Mouse (Mus musculus): ENCODE results near the gene Bend6. TPM values are rescaled to one million over a fixed set of nuclear protein-coding genes. Genes with fewer than 3 reads are reported as not detected.

Gene Bend6
- polyA plus RNA-seq, 1 experiment from 2014 or later, result 58.6 TPM

GRCm38 (mm10) chr1:33896666-33897065 lies 10.9 kb downstream of the Bend6 start:
- WGBS, result 80% methylated on average over 4 of the region's 4 CpGs
- no peak overlapping the region for H3K4me2 ChIP-seq (ENCODE audit: low read length)
- H3K9ac ChIP-seq (replicated peaks; ENCODE audit: low read depth, low read length), result no peak overlapping the region
- H3K4me3 ChIP-seq (replicated peaks; ENCODE audit: low read length), result no peak overlapping the region
- ATAC-seq, result no peak; the same call in 1 of the 2 replicates
- H3K36me3 ChIP-seq (ENCODE audit: control insufficient read depth, insufficient read depth), result no peaks in the 10 kb centered on the region
- H3K27ac ChIP-seq (ENCODE audit: low read length), result no peak overlapping the region
- no peaks in the 10 kb centered on the region for H3K9me3 ChIP-seq (ENCODE audit: control insufficient read depth, low read length)
- H3K4me1 ChIP-seq (replicated peaks; ENCODE audit: control insufficient read depth, insufficient read depth, low read length), result 0 out of 2 replicates have a peak, but pooled peaks cover 4% of the 10 kb centered on the region
- H3K27me3 ChIP-seq (replicated peaks; ENCODE audit: control insufficient read depth, insufficient read depth, low read length), result no peaks in the 10 kb centered on the region

GRCm38 (mm10) chr1:33896116-33896515 lies 11.5 kb downstream of the Bend6 start:
- Histone ChIP-seq H3K27me3 (replicated peaks; ENCODE audit: control insufficient read depth, insufficient read depth, low read length) (no peaks in the 10 kb centered on the region), H3K36me3 (ENCODE audit: control insufficient read depth, insufficient read depth) (no peaks in the 10 kb centered on the region), H3K27ac (ENCODE audit: low read length) (no peak overlapping the region), H3K4me1 (replicated peaks; ENCODE audit: control insufficient read depth, insufficient read depth, low read length) (0 out of 2 replicates have a peak, but pooled peaks cover 4% of the 10 kb centered on the region), H3K4me3 (replicated peaks; ENCODE audit: low read length) (no peak overlapping the region), H3K9ac (replicated peaks; ENCODE audit: low read depth, low read length) (no peak overlapping the region), H3K4me2 (ENCODE audit: low read length) (no peak overlapping the region), H3K9me3 (ENCODE audit: control insufficient read depth, low read length) (no peaks in the 10 kb centered on the region)
- WGBS, result 52% methylated on average over 6 of the region's 6 CpGs
- peak; percentile 59; the same call in 1 of the 2 replicates for ATAC-seq

GRCm38 (mm10) chr1:33892784-33893183 lies 14.8 kb downstream of the Bend6 start:
- H3K9me3 ChIP-seq (ENCODE audit: control insufficient read depth, low read length), result no peaks in the 10 kb centered on the region
- WGBS, result 66% methylated on average over 10 of the region's 10 CpGs
- ATAC-seq, result peak; percentile 33; the same call in 1 of the 2 replicates

GRCm38 (mm10) chr1:33883102-33883839 lies 24.3 kb downstream of the Bend6 start:
- no peaks in the 10 kb centered on the region for H3K27me3 ChIP-seq (replicated peaks; ENCODE audit: control insufficient read depth, insufficient read depth, low read length)
- ATAC-seq, result no peak
- H3K4me2 ChIP-seq (ENCODE audit: low read length), result peak overlapping the region; percentile 30
- H3K27ac ChIP-seq (ENCODE audit: low read length), result no peak overlapping the region
- 0 out of 2 replicates have a peak overlapping the region, but pooled peaks have one; percentile 8 for H3K4me3 ChIP-seq (replicated peaks; ENCODE audit: low read length)
- H3K9ac ChIP-seq (replicated peaks; ENCODE audit: low read depth, low read length), result no peak overlapping the region
- peaks cover 4% of the 10 kb centered on the region for H3K4me1 ChIP-seq (replicated peaks; ENCODE audit: control insufficient read depth, insufficient read depth, low read length)
- WGBS, result 18% methylated on average over 18 of the region's 18 CpGs
- H3K9me3 ChIP-seq (ENCODE audit: control insufficient read depth, low read length), result no peaks in the 10 kb centered on the region
- no peaks in the 10 kb centered on the region for H3K36me3 ChIP-seq (ENCODE audit: control insufficient read depth, insufficient read depth)

More at GRCm38 (mm10) chr1:33892784-33893183, 14.8 kb downstream of the Bend6 start:
- H3K36me3 ChIP-seq (ENCODE audit: control insufficient read depth, insufficient read depth), result no peaks in the 10 kb centered on the region
- H3K4me2 ChIP-seq (ENCODE audit: low read length), result no peak overlapping the region
- H3K4me3 ChIP-seq (replicated peaks; ENCODE audit: low read length), result no peak overlapping the region
- H3K27me3 ChIP-seq (replicated peaks; ENCODE audit: control insufficient read depth, insufficient read depth, low read length), result no peaks in the 10 kb centered on the region
- 0 out of 2 replicates have a peak, but pooled peaks cover 4% of the 10 kb centered on the region for H3K4me1 ChIP-seq (replicated peaks; ENCODE audit: control insufficient read depth, insufficient read depth, low read length)
- H3K27ac ChIP-seq (ENCODE audit: low read length), result no peak overlapping the region
- no peak overlapping the region for H3K9ac ChIP-seq (replicated peaks; ENCODE audit: low read depth, low read length)

- H3K9me3 ChIP-seq (ENCODE audit: control insufficient read depth, low read length), result no peaks in the 10 kb centered on the region
- H3K4me3 ChIP-seq (replicated peaks; ENCODE audit: low read length), result no peak overlapping the region
- 85% methylated on average over 7 of the region's 7 CpGs for WGBS
- H3K4me2 ChIP-seq (ENCODE audit: low read length), result no peak overlapping the region
- H3K36me3 ChIP-seq (ENCODE audit: control insufficient read depth, insufficient read depth), result no peaks in the 10 kb centered on the region
- ATAC-seq, result no peak
- no peak overlapping the region for H3K27ac ChIP-seq (ENCODE audit: low read length)
- no peaks in the 10 kb centered on the region for H3K27me3 ChIP-seq (replicated peaks; ENCODE audit: control insufficient read depth, insufficient read depth, low read length)
- no peaks in the 10 kb centered on the region for H3K4me1 ChIP-seq (replicated peaks; ENCODE audit: control insufficient read depth, insufficient read depth, low read length)
- no peak overlapping the region for H3K9ac ChIP-seq (replicated peaks; ENCODE audit: low read depth, low read length)
These were observed 29.4 kb downstream of the Bend6 start for GRCm38 (mm10) chr1:33878170-33878569.

GRCm38 (mm10) chr1:33876416-33876815 lies 31.2 kb downstream of the Bend6 start:
- no peak overlapping the region for H3K27ac ChIP-seq (ENCODE audit: low read length)
- no peak for ATAC-seq
- 77% methylated on average over 3 of the region's 3 CpGs for WGBS

GRCm38 (mm10) chr1:33875691-33876090 lies 31.9 kb downstream of the Bend6 start:
- no peaks in the 10 kb centered on the region for H3K36me3 ChIP-seq (ENCODE audit: control insufficient read depth, insufficient read depth)
- H3K27me3 ChIP-seq (replicated peaks; ENCODE audit: control insufficient read depth, insufficient read depth, low read length), result no peaks in the 10 kb centered on the region
- H3K4me1 ChIP-seq (replicated peaks; ENCODE audit: control insufficient read depth, insufficient read depth, low read length), result no peaks in the 10 kb centered on the region
- 50% methylated on average over 6 of the region's 6 CpGs for WGBS
- H3K4me2 ChIP-seq (ENCODE audit: low read length), result no peak overlapping the region
- H3K9me3 ChIP-seq (ENCODE audit: control insufficient read depth, low read length), result no peaks in the 10 kb centered on the region
- ATAC-seq, result no peak
- H3K4me3 ChIP-seq (replicated peaks; ENCODE audit: low read length), result no peak overlapping the region
- H3K27ac ChIP-seq (ENCODE audit: low read length), result no peak overlapping the region
- H3K9ac ChIP-seq (replicated peaks; ENCODE audit: low read depth, low read length), result no peak overlapping the region

More at GRCm38 (mm10) chr1:33876416-33876815, 31.2 kb downstream of the Bend6 start:
- Histone ChIP-seq H3K36me3 (ENCODE audit: control insufficient read depth, insufficient read depth) (no peaks in the 10 kb centered on the region), H3K4me3 (replicated peaks; ENCODE audit: low read length) (no peak overlapping the region), H3K4me1 (replicated peaks; ENCODE audit: control insufficient read depth, insufficient read depth, low read length) (no peaks in the 10 kb centered on the region), H3K4me2 (ENCODE audit: low read length) (no peak overlapping the region), H3K9me3 (ENCODE audit: control insufficient read depth, low read length) (no peaks in the 10 kb centered on the region), H3K9ac (replicated peaks; ENCODE audit: low read depth, low read length) (no peak overlapping the region), H3K27me3 (replicated peaks; ENCODE audit: control insufficient read depth, insufficient read depth, low read length) (no peaks in the 10 kb centered on the region)

- Histone ChIP-seq H3K27me3 (replicated peaks; ENCODE audit: control insufficient read depth, insufficient read depth, low read length) (no peaks in the 10 kb centered on the region), H3K4me2 (ENCODE audit: low read length) (no peak overlapping the region), H3K9me3 (ENCODE audit: control insufficient read depth, low read length) (no peaks in the 10 kb centered on the region), H3K4me1 (replicated peaks; ENCODE audit: control insufficient read depth, insufficient read depth, low read length) (no peaks in the 10 kb centered on the region), H3K4me3 (replicated peaks; ENCODE audit: low read length) (no peak overlapping the region), H3K27ac (ENCODE audit: low read length) (no peak overlapping the region), H3K36me3 (ENCODE audit: control insufficient read depth, insufficient read depth) (no peaks in the 10 kb centered on the region), H3K9ac (replicated peaks; ENCODE audit: low read depth, low read length) (no peak overlapping the region)
- 56% methylated on average over 5 of the region's 5 CpGs for WGBS
- peak; percentile 79 for ATAC-seq
These were observed 34.1 kb downstream of the Bend6 start for GRCm38 (mm10) chr1:33873561-33873960.

- Histone ChIP-seq H3K27ac (ENCODE audit: low read length) (no peak overlapping the region), H3K4me1 (replicated peaks; ENCODE audit: control insufficient read depth, insufficient read depth, low read length) (no peaks in the 10 kb centered on the region), H3K9ac (replicated peaks; ENCODE audit: low read depth, low read length) (no peak overlapping the region), H3K4me3 (replicated peaks; ENCODE audit: low read length) (no peak overlapping the region), H3K9me3 (ENCODE audit: control insufficient read depth, low read length) (no peaks in the 10 kb centered on the region), H3K27me3 (replicated peaks; ENCODE audit: control insufficient read depth, insufficient read depth, low read length) (no peaks in the 10 kb centered on the region), H3K4me2 (ENCODE audit: low read length) (no peak overlapping the region), H3K36me3 (ENCODE audit: control insufficient read depth, insufficient read depth) (no peaks in the 10 kb centered on the region)
- no peak for ATAC-seq
- 90% methylated on average over 3 of the region's 3 CpGs for WGBS
These were observed 38.2 kb downstream of the Bend6 start for GRCm38 (mm10) chr1:33869437-33869836.

Measured in forebrain, embryonic 16.5 days (tissue).